Mouse (Mus musculus) ES-CJ7 (cell line): Measurements from ENCODE around the gene Rpa2.

Source experiments
- DNase-seq: peaks from one replicate; pipeline ENCODE4 v3.0.0; 2011; ENCODE audit warnings: low read depth, low spot score

Gene Rpa2

GRCm38 (mm10) chr4:132803212-132803611 is 35.1 kb downstream of the Rpa2 start:
- no peak for DNase-seq

- no peak for DNase-seq
Observed at GRCm38 (mm10) chr4:132803876-132804275, 35.7 kb downstream of the Rpa2 start.

- DNase-seq: no peak
Observed at GRCm38 (mm10) chr4:132804331-132804730, 36.2 kb downstream of the Rpa2 start.

GRCm38 (mm10) chr4:132805146-132805545 is 37.0 kb downstream of the Rpa2 start:
- DNase-seq: no peak

GRCm38 (mm10) chr4:132805599-132806197 is 37.6 kb downstream of the Rpa2 start:
- no peak for DNase-seq

- DNase-seq: no peak
Observed at GRCm38 (mm10) chr4:132806620-132807191, 38.6 kb downstream of the Rpa2 start.

- no peak for DNase-seq
Observed at GRCm38 (mm10) chr4:132807771-132808641, 39.9 kb downstream of the Rpa2 start.

- no peak for DNase-seq
Observed at GRCm38 (mm10) chr4:132809621-132810020, 41.5 kb downstream of the Rpa2 start.

GRCm38 (mm10) chr4:132816404-132816803 is 48.3 kb downstream of the Rpa2 start:
- DNase-seq: no peak

- no peak for DNase-seq
Observed at GRCm38 (mm10) chr4:132816855-132817254, 48.7 kb downstream of the Rpa2 start.

- no peak for DNase-seq
Observed at GRCm38 (mm10) chr4:132818442-132818841, 50.3 kb downstream of the Rpa2 start.

- peak; percentile 86 for DNase-seq
Observed at GRCm38 (mm10) chr4:132823614-132824366, 55.7 kb downstream of the Rpa2 start.
